Mouse (Mus musculus) cerebellum, adult 2 months (tissue): ENCODE results near the gene Pard6b. TPM values are rescaled to one million over a fixed set of nuclear protein-coding genes. Genes with fewer than 3 reads are reported as not detected.
"Not testable (repeated sequence)": the region's sequence is repeated elsewhere in the genome, so short reads cannot be mapped to it uniquely, and the experiment has no call there.

Experiments used
- DNase-seq, 2 experiments: peaks; one replicate each; pipeline ENCODE4 v3.0.0; 2021
- H3K27ac ChIP-seq: fragments of 200-500 bp; 2 replicates; pipeline ENCODE4 v1.5.1; 2012; ENCODE audit warnings: low read length, control low read depth, inconsistent platforms; ENCODE audit not compliant: insufficient read depth
- H3K27me3 ChIP-seq: fragments of 200-500 bp; 2 replicates; pipeline ENCODE4 v1.6.1; 2012; ENCODE audit warnings: inconsistent platforms, mild to moderate bottlenecking, low read length, moderate library complexity; ENCODE audit not compliant: control insufficient read depth, insufficient read depth
- H3K4me1 ChIP-seq: fragments of 200-500 bp; 2 replicates; pipeline ENCODE4 v1.6.1; 2011; ENCODE audit warnings: low read length; ENCODE audit not compliant: control insufficient read depth, insufficient read depth
- H3K4me3 ChIP-seq: fragments of 200-500 bp; replicated peaks from 2 replicates; pipeline ENCODE3; 2011; ENCODE audit warnings: mild to moderate bottlenecking, low read depth, low read length, control low read depth; ENCODE audit not compliant: insufficient read depth
- CTCF ChIP-seq: fragments of 200-500 bp; IDR thresholded peaks from 2 replicates; pipeline ENCODE4 v1.5.1; 2011; ENCODE audit warnings: low read depth, mild to moderate bottlenecking, control low read depth, low read length, moderate library complexity, borderline replicate concordance; ENCODE audit not compliant: insufficient read depth
- POLR2A ChIP-seq: fragments of 200-500 bp; IDR thresholded peaks from 2 replicates; pipeline ENCODE4 v1.6.1; 2011; ENCODE audit warnings: low read length, control low read depth, borderline replicate concordance; ENCODE audit not compliant: insufficient read depth
- WGBS: fragments of 180-500 bp; shearing (Covaris S2); methylation state at CpG from one replicate; pipeline ENCODE4 v1.1.7; 2018; 5-methylcytosine and 5-hydroxymethylcytosine counted together
- polyA plus RNA-seq: library from polyadenylated mRNA; depleted of rRNA; stranded (reverse); fragments of >200 nt; gene quantifications from 2 replicates; pipeline ENCODE4 v1.2.3, GENCODE M21; 2012

The Pard6b gene
- polyA plus RNA-seq, 1 experiment: 5.3 TPM

GRCm38 (mm10) chr2:168105271-168105670 lies 24.5 kb downstream of the Pard6b start:
- Histone ChIP-seq H3K4me1 (no peaks in the 10 kb centered on the region), H3K27ac (no peak overlapping the region), H3K4me3 (no peak overlapping the region), H3K27me3 (no peaks in the 10 kb centered on the region)
- TF ChIP-seq CTCF: no peak
- no peak for TF ChIP-seq POLR2A
- WGBS: 90% methylated on average over 8 of the region's 8 CpGs
- DNase-seq: no peak

GRCm38 (mm10) chr2:168106701-168107178 lies 25.9 kb downstream of the Pard6b start:
- WGBS: 2% methylated on average over 20 of the region's 20 CpGs
- no peaks in the 10 kb centered on the region for H3K27me3 ChIP-seq
- H3K4me1 ChIP-seq: no peaks in the 10 kb centered on the region
- H3K27ac ChIP-seq: peak overlapping the region; percentile 13; the same call in 1 of the 2 replicates
- DNase-seq: peak; percentile 90 to 92
- TF ChIP-seq CTCF: no peak
- 0 out of 2 replicates have a peak, but pooled peaks have one; percentile 35 for TF ChIP-seq POLR2A
- H3K4me3 ChIP-seq: peak overlapping the region; percentile 62

GRCm38 (mm10) chr2:168107356-168107755 lies 26.6 kb downstream of the Pard6b start:
- no peaks in the 10 kb centered on the region for H3K27me3 ChIP-seq
- TF ChIP-seq CTCF: no peak
- no peak for TF ChIP-seq POLR2A
- H3K27ac ChIP-seq: no peak overlapping the region
- H3K4me3 ChIP-seq: peak overlapping the region; percentile 62
- no peak for DNase-seq
- no peaks in the 10 kb centered on the region for H3K4me1 ChIP-seq
- 40% methylated on average over 15 of the region's 15 CpGs for WGBS

- not testable (repeated sequence) for H3K27ac ChIP-seq, H3K27me3 ChIP-seq, H3K4me3 ChIP-seq, DNase-seq, H3K4me1 ChIP-seq
- 95% methylated on average over 6 of the region's 6 CpGs for WGBS
Measured at GRCm38 (mm10) chr2:168107901-168108300, 27.1 kb downstream of the Pard6b start.

- H3K4me1 ChIP-seq: no peaks in the 10 kb centered on the region
- DNase-seq: peak; percentile 45 to 74
- TF ChIP-seq POLR2A (no peak), CTCF (peak; percentile 86)
- no peak overlapping the region for H3K4me3 ChIP-seq
- WGBS: 6% methylated on average over 7 of the region's 7 CpGs
- H3K27ac ChIP-seq: no peak overlapping the region
- H3K27me3 ChIP-seq: no peaks in the 10 kb centered on the region
Measured at GRCm38 (mm10) chr2:168111902-168112301, 31.1 kb downstream of the Pard6b start.

- WGBS: 88% methylated on average over 9 of the region's 9 CpGs
- no peak overlapping the region for H3K4me3 ChIP-seq
- TF ChIP-seq POLR2A (no peak), CTCF (no peak)
- DNase-seq: no peak
- no peaks in the 10 kb centered on the region for H3K27me3 ChIP-seq
- H3K27ac ChIP-seq: no peak overlapping the region
- H3K4me1 ChIP-seq: no peaks in the 10 kb centered on the region; the same call in 1 of the 2 replicates
Measured at GRCm38 (mm10) chr2:168113263-168113662, 32.5 kb downstream of the Pard6b start.

GRCm38 (mm10) chr2:168113692-168114091 lies 32.9 kb downstream of the Pard6b start:
- WGBS: 92% methylated on average over 5 of the region's 5 CpGs
- H3K4me3 ChIP-seq: no peak overlapping the region
- no peak for DNase-seq
- H3K27ac ChIP-seq: no peak overlapping the region
- H3K4me1 ChIP-seq: no peaks in the 10 kb centered on the region; the same call in 1 of the 2 replicates
- H3K27me3 ChIP-seq: no peaks in the 10 kb centered on the region
- TF ChIP-seq POLR2A (no peak), CTCF (no peak)

GRCm38 (mm10) chr2:168114699-168115350 lies 34.0 kb downstream of the Pard6b start:
- no peak for DNase-seq
- 36% methylated on average over 17 of the region's 17 CpGs for WGBS
- Histone ChIP-seq H3K4me3 (no peak overlapping the region), H3K27ac (no peak overlapping the region), H3K27me3 (no peaks in the 10 kb centered on the region), H3K4me1 (no peaks in the 10 kb centered on the region; the same call in 1 of the 2 replicates)
- TF ChIP-seq POLR2A (no peak), CTCF (no peak)
